ENCODE assay signal across 28 mouse cellular contexts in genomic region chr15:27169846-27170245, GRCm38 (mm10).
A peak's percentile ranks its signal among the peaks of the same experiment; 100 is the strongest.
DNase-seq lines count a peak whose midpoint lies in the region; ATAC-seq lines count a peak whose summit lies in the region.
"Had no signal": no experiment of that assay in that cellular context is flagged by ENCODE, and none has a peak within 500 bp of the region (broad histone marks: within the 10 kb centered on the region; RNA-seq: fewer than 3 reads in every experiment).

No protein-coding gene starts in this region.

- no peaks in the 10 kb centered on the region for H3K4me1 ChIP-seq in heart, embryonic 11.5 days (ENCODE audit: control insufficient read depth, insufficient read depth, low read length)
- H3K4me1 ChIP-seq: embryonic facial prominence, embryonic 13.5 days; embryonic facial prominence, embryonic 15.5 days; forebrain, embryonic 12.5 days had no signal

- DNase-seq in heart, adult 11 months, result peak; percentile 53
- peak; percentile 54 for DNase-seq in R1 (ENCODE audit: low read depth, low spot score)
- no peak for DNase-seq in left cerebral cortex, postnatal 36 days (ENCODE audit: low spot score in 2 of 2)
- DNase-seq: adrenal gland, adult 8-10 months; adrenal gland, postnatal 14 days; adrenal gland, postnatal 36 days; B cell, adult 2 months; cerebellum, adult 11 months; cerebellum, adult 18-20 months; cerebellum, adult 8-10 months; cerebellum, adult 9-11 months; cerebellum, postnatal 14 days; cerebellum, postnatal 36 days; embryo, embryonic 11 days had no signal

- intact Hi-C loops in left cerebral cortex, postnatal 36 days (cut with DNase I), result no loop called here

- whole genome bisulfite sequencing in heart, embryonic 11.5 days (ENCODE audit: insufficient replicate concordance), result 82% methylated on average over 7 of the region's 7 CpGs

- H3K27me3 ChIP-seq in heart, embryonic 11.5 days (ENCODE audit: control insufficient read depth, insufficient read depth, low read length), result no peaks in the 10 kb centered on the region
- H3K27me3 ChIP-seq: CH12.LX; embryonic facial prominence, embryonic 13.5 days; embryonic facial prominence, embryonic 15.5 days; forebrain, embryonic 12.5 days had no signal

- H3K27ac ChIP-seq in heart, embryonic 11.5 days (ENCODE audit: low read depth, low read length), result no peak overlapping the region
- H3K27ac ChIP-seq: embryonic facial prominence, embryonic 13.5 days; embryonic facial prominence, embryonic 15.5 days; forebrain, embryonic 10.5 days; forebrain, embryonic 12.5 days had no signal

- no peaks in the 10 kb centered on the region for H3K9me3 ChIP-seq in heart, embryonic 11.5 days (replicated peaks; ENCODE audit: control insufficient read depth, low read length)
- H3K9me3 ChIP-seq: embryonic facial prominence, embryonic 13.5 days; embryonic facial prominence, embryonic 15.5 days; forebrain, embryonic 10.5 days; forebrain, embryonic 12.5 days; G1E had no signal

- no peaks in the 10 kb centered on the region for H3K36me3 ChIP-seq in heart, embryonic 11.5 days (ENCODE audit: control insufficient read depth, insufficient read depth, low read length)
- H3K36me3 ChIP-seq: embryonic facial prominence, embryonic 13.5 days; embryonic facial prominence, embryonic 15.5 days; forebrain, embryonic 10.5 days; forebrain, embryonic 12.5 days; G1E had no signal

- H3K4me2 ChIP-seq in heart, embryonic 11.5 days, result no peak overlapping the region
- H3K4me2 ChIP-seq: embryonic facial prominence, embryonic 13.5 days; embryonic facial prominence, embryonic 15.5 days; forebrain, embryonic 12.5 days had no signal

- no peak for ATAC-seq in heart, embryonic 11.5 days (replicated peaks; ENCODE audit: insufficient number of reproducible peaks, low FRiP score, low TSS enrichment)
- ATAC-seq in cerebellum, adult (ENCODE audit: insufficient number of reproducible peaks, low FRiP score, low TSS enrichment), result no peak
- ATAC-seq: activated CD4-positive, CD25-positive, alpha-beta regulatory T cell, adult 4 months; CD4-positive, CD25-positive, alpha-beta regulatory T cell, adult 4 months; forebrain, embryonic 14.5 days; forebrain, embryonic 16.5 days; Patski had no signal

- no peak overlapping the region for H3K9ac ChIP-seq in heart, embryonic 11.5 days (ENCODE audit: low read depth, low read length)
- H3K9ac ChIP-seq: embryonic facial prominence, embryonic 13.5 days; embryonic facial prominence, embryonic 15.5 days; forebrain, embryonic 12.5 days had no signal

- no peak overlapping the region for H3K4me3 ChIP-seq in heart, embryonic 11.5 days (ENCODE audit: low read depth, low read length)
- H3K4me3 ChIP-seq: embryonic facial prominence, embryonic 13.5 days; embryonic facial prominence, embryonic 15.5 days; erythroblast, embryonic 14.5 days; forebrain, embryonic 10.5 days; forebrain, embryonic 12.5 days had no signal

Comparison
In these comparisons a context has a peak if more than half of its experiments do, and no peak if none do; other contexts are left out.
1. DNase-seq: peak in heart, adult 11 months (single experiment) and R1 (single experiment); none in left cerebral cortex, postnatal 36 days (0 of 2).